Mouse (Mus musculus) liver, embryonic 14.5 days (tissue): ENCODE data around the gene Arrdc2.

ENCODE experiments used
- CTCF ChIP-seq: IDR thresholded peaks from 2 replicates; pipeline ENCODE4 v1.5.1; 2016; ENCODE audit warnings: antibody characterized with exemption, low read depth, control low read depth
- EP300 ChIP-seq: IDR thresholded peaks from 2 replicates; pipeline ENCODE4 v1.6.1; 2016; ENCODE audit warnings: antibody characterized with exemption, low read depth

DNA sequence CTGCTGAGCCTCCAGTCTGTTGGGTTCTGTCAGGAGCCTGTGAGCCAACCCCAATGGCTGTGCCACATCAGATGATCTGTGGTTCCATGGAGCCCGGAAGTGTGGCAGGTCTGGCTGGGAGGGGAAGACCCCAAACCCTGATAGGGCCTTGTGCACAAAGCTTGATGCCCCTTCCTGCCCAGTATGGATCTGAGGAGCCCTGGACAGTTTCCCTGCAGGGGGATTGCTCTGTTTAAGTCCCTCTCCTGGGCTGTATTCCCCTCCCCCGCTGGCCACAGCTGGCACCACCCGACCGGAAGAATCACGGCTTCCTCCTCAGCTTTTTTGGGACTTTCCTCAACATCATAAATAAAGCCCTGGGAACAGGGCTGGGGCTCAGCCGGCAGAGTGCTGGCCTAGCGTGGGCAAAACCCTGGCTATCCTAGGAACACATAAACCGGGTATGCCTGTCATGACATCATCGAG is 6.5 kb downstream of the Arrdc2 start:
- TF ChIP-seq CTCF (no peak), EP300 (no peak)
